Mouse (Mus musculus) heart, embryonic 12.5 days (tissue): ENCODE measurements at regions not wholly inside any gene's neighbourhood (a gene's known extent, or its start where the extent isn't known, plus 50 kb on each side); places are given as distances from the start of the nearest gene placed in this dataset.
A peak's percentile ranks its signal among the peaks of the same experiment; 100 is the strongest.

Source experiments
- ATAC-seq: fragments of 200-750 bp; cut with Nextera tagmentation; 2 replicates; pipeline ENCODE4 v1.8.0; 2017; ENCODE audit warnings: moderate TSS enrichment, moderate library complexity; ENCODE audit not compliant: insufficient number of reproducible peaks, low FRiP score
- H3K27ac ChIP-seq: fragments of 300-500 bp; sonication (generic); 2 replicates; pipeline ENCODE4 v1.5.1; 2016; ENCODE audit warnings: mild to moderate bottlenecking, moderate library complexity; ENCODE audit not compliant: poor library complexity, severe bottlenecking
- H3K27me3 ChIP-seq: fragments of 300-500 bp; sonication (generic); replicated peaks from 2 replicates; pipeline ENCODE4 v1.6.1; 2016; ENCODE audit warnings: mild to moderate bottlenecking, moderate library complexity
- H3K36me3 ChIP-seq: fragments of 300-500 bp; sonication (generic); 2 replicates; pipeline ENCODE4 v1.6.1; 2016; ENCODE audit warnings: mild to moderate bottlenecking, moderate library complexity
- H3K4me1 ChIP-seq: fragments of 300-500 bp; sonication (generic); replicated peaks from 2 replicates; pipeline ENCODE4 v1.6.1; 2016; ENCODE audit warnings: mild to moderate bottlenecking
- H3K4me2 ChIP-seq: fragments of 300-500 bp; sonication (generic); 2 replicates; pipeline ENCODE4 v1.6.1; 2016; ENCODE audit warnings: mild to moderate bottlenecking, moderate library complexity
- H3K4me3 ChIP-seq: fragments of 300-500 bp; sonication (generic); 2 replicates; pipeline ENCODE4 v1.5.1; 2016; ENCODE audit warnings: mild to moderate bottlenecking
- H3K9ac ChIP-seq: fragments of 300-500 bp; sonication (generic); 2 replicates; pipeline ENCODE4 v1.6.1; 2016; ENCODE audit warnings: mild to moderate bottlenecking, moderate library complexity
- H3K9me3 ChIP-seq: fragments of 300-500 bp; sonication (generic); replicated peaks from 2 replicates; pipeline ENCODE4 v1.6.1; 2016; ENCODE audit warnings: mild to moderate bottlenecking, moderate library complexity
- WGBS: fragments of 180-500 bp; shearing (Covaris S2); methylation state at CpG from one replicate; pipeline ENCODE4 v1.1.7; 2016; 5-methylcytosine and 5-hydroxymethylcytosine counted together

DNA sequence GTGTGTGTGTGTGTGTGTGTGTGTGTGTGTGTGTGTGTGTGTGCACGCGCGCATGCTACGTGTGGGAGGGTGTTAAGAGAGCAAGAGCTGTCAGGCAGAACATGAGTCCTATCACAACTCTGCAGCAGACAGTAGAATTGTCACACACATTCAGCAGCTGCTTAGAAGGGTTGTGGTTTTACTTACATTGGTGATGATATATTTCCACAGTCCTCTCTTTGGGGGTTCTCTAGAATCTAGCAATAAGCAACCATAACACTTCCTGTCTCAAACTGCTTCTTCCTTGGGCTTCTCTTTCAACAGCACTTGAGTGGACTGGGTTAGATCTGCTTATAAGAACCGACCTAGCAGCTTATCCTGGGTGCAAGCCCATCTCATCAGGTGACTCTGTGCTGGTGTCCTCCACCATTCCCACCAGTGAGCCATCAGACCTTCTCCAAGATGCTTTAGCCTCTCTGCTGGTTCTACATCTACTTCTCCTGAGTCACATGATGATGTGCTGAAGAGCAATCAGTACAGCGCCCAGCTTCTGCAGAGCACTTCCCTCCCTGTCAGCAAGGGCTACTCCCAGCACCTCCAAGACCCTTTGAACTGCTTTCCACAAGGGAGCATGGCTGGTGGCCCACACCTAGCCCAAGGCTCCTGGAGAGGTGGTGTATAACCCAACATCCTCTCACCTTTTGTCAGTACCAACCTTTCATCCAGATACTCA, 222.6 kb downstream of the Wdr11 start:
- no peak for ATAC-seq
- Histone ChIP-seq H3K27ac (no peak overlapping the region), H3K4me3 (no peak overlapping the region), H3K9ac (no peak overlapping the region), H3K27me3 (no peaks in the 10 kb centered on the region), H3K9me3 (no peaks in the 10 kb centered on the region), H3K4me2 (no peak overlapping the region), H3K4me1 (0 out of 2 replicates have a peak, but pooled peaks cover 10% of the 10 kb centered on the region), H3K36me3 (no peaks in the 10 kb centered on the region)
- 71% methylated on average over 6 of the region's 6 CpGs for WGBS

DNA sequence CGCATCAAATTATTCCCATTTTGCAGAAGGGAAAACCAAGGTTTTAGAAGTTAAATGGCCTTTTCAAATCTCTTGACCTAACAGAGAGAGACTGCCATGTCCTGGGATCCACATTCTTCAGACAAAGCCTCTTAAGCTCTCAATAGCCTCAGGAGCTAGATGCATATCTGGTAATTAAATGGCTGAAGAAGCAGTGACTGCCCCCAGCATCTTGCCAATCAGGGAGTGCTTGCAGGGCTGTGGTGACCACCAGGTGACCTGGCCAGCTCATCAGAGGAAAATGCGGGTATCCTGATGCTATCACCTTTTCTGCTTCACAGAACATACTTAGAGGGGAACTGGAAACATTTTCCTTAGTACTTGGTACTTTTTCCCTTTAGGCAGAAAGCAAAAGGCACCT, 227.2 kb downstream of the Wdr11 start:
- no peaks in the 10 kb centered on the region for H3K36me3 ChIP-seq
- no peak overlapping the region for H3K27ac ChIP-seq
- no peaks in the 10 kb centered on the region for H3K9me3 ChIP-seq
- H3K4me2 ChIP-seq = no peak overlapping the region
- no peaks in the 10 kb centered on the region for H3K27me3 ChIP-seq
- no peak overlapping the region for H3K9ac ChIP-seq
- H3K4me3 ChIP-seq = no peak overlapping the region
- 75% methylated on average over 2 of the region's 2 CpGs for WGBS
- ATAC-seq = no peak
- peaks cover 16% of the 10 kb centered on the region for H3K4me1 ChIP-seq

DNA sequence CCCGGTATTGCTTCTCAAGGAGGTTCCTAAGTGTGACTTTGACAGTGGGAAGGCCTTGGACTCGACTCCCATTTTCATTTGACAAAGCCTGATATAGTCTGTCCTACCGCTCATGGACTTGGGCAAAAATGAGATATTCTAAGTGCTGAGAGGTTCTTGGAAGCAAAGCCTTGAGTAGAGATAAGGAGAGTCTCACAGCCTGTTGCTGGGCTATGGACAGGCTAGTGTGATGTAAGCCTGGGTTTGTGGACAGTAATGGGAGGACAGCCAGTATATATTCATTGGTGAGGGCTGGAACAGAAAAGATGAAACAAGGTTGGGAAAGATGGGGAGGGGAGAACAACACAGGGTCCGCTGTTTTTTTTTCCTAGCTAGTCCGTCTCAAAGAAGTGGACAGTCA, 228.0 kb downstream of the Wdr11 start:
- H3K4me3 ChIP-seq = no peak overlapping the region
- H3K27ac ChIP-seq = no peak overlapping the region; the same call in 1 of the 2 replicates
- no peaks in the 10 kb centered on the region for H3K36me3 ChIP-seq
- WGBS = 49% methylated on average over 5 of the region's 5 CpGs
- no peaks in the 10 kb centered on the region for H3K27me3 ChIP-seq
- no peak overlapping the region for H3K4me2 ChIP-seq
- no peak overlapping the region for H3K9ac ChIP-seq
- H3K9me3 ChIP-seq = no peaks in the 10 kb centered on the region
- ATAC-seq = peak; percentile 25; the same call in 1 of the 2 replicates
- peaks cover 8% of the 10 kb centered on the region for H3K4me1 ChIP-seq

DNA sequence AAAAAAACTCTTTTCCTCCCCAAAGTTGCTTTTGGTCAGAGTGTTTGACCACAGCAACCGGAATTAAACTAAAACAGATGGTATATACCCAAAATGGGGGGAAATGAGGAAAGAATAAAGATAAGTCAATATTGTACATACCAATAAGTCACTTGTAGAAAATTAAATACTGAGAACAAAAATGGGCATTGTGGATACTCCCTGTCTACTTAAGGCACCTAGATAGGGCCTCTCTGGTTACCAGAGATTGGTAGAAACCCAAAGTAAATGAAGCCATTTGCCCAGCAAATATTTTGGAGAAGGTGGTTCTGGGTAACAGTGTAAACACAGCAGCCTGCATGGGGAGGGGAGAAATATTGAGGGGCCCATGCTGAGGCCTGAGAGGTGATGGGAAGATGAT, 237.3 kb downstream of the Wdr11 start:
- 86% methylated on average over 1 of the region's 1 CpGs for WGBS
- no peak overlapping the region for H3K27ac ChIP-seq
- no peak for ATAC-seq

DNA sequence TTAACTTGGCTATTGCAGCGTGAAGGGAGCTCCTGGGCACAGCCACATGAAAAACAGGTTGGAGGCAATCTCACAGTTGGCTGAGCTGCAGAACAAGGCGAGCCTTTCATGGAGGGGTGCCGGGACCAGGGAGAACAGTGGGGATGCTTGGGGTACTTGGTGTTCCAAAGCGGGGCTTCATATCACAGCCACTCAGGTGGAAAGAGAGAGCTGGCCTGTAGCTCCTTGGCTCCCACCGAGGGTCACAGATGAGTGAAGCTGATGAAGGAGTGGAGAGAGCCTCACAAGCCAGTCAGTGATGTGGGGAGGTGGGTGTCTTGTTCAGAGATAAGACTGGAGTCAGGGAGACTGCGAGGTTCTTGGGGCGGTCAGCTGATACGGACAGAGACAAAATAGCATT, 241.2 kb downstream of the Wdr11 start:
- no peaks in the 10 kb centered on the region for H3K36me3 ChIP-seq
- 54% methylated on average over 8 of the region's 8 CpGs for WGBS
- ATAC-seq = no peak
- H3K27ac ChIP-seq = no peak overlapping the region
- H3K27me3 ChIP-seq = no peaks in the 10 kb centered on the region
- no peak overlapping the region for H3K9ac ChIP-seq
- H3K9me3 ChIP-seq = no peaks in the 10 kb centered on the region
- no peak overlapping the region for H3K4me2 ChIP-seq
- no peak overlapping the region for H3K4me3 ChIP-seq
- no peaks in the 10 kb centered on the region; the same call in 1 of the 2 replicates for H3K4me1 ChIP-seq

More for the DNA sequence above, 237.3 kb downstream of the Wdr11 start:
- H3K36me3 ChIP-seq = no peaks in the 10 kb centered on the region
- H3K27me3 ChIP-seq = no peaks in the 10 kb centered on the region
- no peak overlapping the region for H3K9ac ChIP-seq
- no peak overlapping the region for H3K4me3 ChIP-seq
- peaks cover 4% of the 10 kb centered on the region; the same call in 1 of the 2 replicates for H3K4me1 ChIP-seq
- H3K4me2 ChIP-seq = no peak overlapping the region
- H3K9me3 ChIP-seq = no peaks in the 10 kb centered on the region

DNA sequence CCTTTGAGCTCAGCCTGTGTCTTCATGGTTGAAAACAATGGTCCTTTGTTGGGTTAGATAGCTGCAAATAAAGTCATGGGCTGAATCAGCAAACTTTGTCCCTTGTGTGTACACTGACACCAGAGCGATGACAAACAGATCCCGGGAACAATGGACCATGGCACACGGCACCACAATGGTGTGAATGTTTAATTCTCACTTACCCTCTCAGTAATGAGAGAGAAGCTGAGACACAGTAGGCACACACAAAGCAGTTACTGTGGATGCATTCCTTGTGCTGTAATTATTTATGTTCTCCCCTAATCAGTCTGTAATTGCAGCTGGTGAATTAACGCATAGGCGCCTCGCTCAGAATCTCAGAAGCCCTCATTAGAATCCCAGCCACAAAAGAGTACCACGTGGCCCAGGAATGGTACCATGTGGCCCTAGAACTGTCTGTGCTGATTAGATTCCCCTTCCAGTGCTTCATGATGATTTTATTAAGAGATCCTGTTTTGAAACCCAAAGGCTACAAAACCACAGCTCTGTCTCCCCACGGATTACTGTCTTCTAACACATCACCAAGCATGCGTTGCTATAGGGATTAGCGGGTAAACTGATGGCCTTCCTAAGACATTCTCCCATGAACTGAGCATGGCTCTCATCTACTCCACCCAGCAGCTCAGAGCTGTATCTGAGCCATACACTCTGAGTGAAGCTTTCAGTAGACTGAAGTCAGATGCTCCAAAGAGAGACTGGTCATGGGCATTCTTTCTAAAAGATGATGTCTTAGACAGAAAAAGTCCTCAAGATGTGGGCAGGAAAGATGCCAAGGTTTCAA, 250.8 kb downstream of the Wdr11 start:
- Histone ChIP-seq H3K4me2 (no peak overlapping the region), H3K4me1 (no peaks in the 10 kb centered on the region), H3K36me3 (no peaks in the 10 kb centered on the region), H3K27ac (no peak overlapping the region), H3K9ac (no peak overlapping the region), H3K4me3 (no peak overlapping the region), H3K27me3 (no peaks in the 10 kb centered on the region), H3K9me3 (no peaks in the 10 kb centered on the region)
- 74% methylated on average over 10 of the region's 10 CpGs for WGBS
- ATAC-seq = no peak

DNA sequence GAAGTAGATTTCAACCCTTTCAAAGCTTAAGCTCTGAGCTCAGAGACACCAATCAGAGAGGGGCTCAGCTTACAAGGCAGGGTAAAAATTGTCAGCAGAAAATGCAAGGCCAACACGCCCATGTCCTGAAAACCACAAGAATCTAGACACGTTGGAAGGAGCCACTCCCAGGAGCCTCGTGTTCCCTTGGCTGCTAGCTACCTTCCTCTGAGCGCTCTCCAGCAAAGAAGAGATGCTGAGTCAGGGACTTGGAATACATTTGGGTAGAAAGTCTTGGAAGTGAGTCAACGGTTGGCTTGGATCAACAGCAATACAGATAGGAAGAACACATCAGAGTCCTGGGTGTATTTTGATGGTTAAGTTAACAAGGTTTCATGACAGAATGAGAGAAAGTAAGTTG, 255.5 kb downstream of the Wdr11 start:
- Histone ChIP-seq H3K27ac (no peak overlapping the region), H3K36me3 (no peaks in the 10 kb centered on the region), H3K4me1 (no peaks in the 10 kb centered on the region), H3K27me3 (no peaks in the 10 kb centered on the region), H3K4me2 (no peak overlapping the region), H3K4me3 (no peak overlapping the region), H3K9ac (no peak overlapping the region), H3K9me3 (no peaks in the 10 kb centered on the region)
- ATAC-seq = no peak
- WGBS = 63% methylated on average over 5 of the region's 5 CpGs

DNA sequence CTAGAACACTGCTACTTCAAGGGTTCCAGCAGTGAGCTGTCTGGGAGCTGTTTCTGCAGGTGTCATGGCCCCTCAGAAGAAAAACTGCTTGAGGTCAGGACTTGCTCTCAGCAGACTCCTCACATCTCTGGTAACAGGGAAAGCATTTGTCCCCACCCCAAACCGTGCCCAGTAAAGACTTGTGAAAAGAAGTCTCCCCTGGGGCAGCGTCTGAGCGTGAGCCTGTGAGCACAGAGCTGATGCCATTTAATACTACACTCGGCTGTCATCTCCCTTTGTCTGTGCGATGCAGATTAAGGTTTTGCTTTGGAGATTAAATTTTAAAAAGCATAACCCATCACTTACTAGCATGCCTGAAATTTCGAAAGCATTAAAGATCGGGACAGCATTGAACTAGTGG, 261.9 kb downstream of the Wdr11 start:
- no peak overlapping the region for H3K4me3 ChIP-seq
- H3K4me1 ChIP-seq = no peaks in the 10 kb centered on the region
- H3K27me3 ChIP-seq = no peaks in the 10 kb centered on the region
- no peak overlapping the region for H3K4me2 ChIP-seq
- H3K9ac ChIP-seq = no peak overlapping the region
- H3K9me3 ChIP-seq = no peaks in the 10 kb centered on the region
- 58% methylated on average over 7 of the region's 7 CpGs for WGBS
- ATAC-seq = no peak
- no peak overlapping the region for H3K27ac ChIP-seq
- H3K36me3 ChIP-seq = no peaks in the 10 kb centered on the region

DNA sequence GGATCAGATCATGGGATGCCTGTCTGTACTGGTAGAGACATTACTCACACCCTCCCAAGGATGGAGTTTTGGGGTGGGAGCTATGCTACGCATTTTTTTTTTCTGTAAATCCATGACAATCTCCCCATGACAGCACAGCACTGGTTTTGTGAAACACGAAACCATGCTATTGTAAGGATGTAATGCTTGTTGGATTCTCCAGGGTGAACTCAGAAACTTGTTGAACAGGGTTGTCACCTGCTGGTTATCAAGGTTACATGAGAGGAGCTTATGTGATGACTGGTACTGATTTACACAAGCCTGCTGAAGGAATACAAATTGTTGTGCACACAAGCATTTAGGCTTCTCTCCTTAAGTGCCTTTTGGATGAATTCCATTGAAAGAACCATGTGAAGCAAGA, 263.3 kb downstream of the Wdr11 start:
- no peaks in the 10 kb centered on the region for H3K9me3 ChIP-seq
- H3K4me2 ChIP-seq = no peak overlapping the region
- no peak overlapping the region for H3K9ac ChIP-seq
- H3K4me3 ChIP-seq = no peak overlapping the region
- ATAC-seq = no peak
- H3K27ac ChIP-seq = no peak overlapping the region
- H3K4me1 ChIP-seq = no peaks in the 10 kb centered on the region
- WGBS = 69% methylated on average over 2 of the region's 2 CpGs
- H3K27me3 ChIP-seq = no peaks in the 10 kb centered on the region
- H3K36me3 ChIP-seq = no peaks in the 10 kb centered on the region

DNA sequence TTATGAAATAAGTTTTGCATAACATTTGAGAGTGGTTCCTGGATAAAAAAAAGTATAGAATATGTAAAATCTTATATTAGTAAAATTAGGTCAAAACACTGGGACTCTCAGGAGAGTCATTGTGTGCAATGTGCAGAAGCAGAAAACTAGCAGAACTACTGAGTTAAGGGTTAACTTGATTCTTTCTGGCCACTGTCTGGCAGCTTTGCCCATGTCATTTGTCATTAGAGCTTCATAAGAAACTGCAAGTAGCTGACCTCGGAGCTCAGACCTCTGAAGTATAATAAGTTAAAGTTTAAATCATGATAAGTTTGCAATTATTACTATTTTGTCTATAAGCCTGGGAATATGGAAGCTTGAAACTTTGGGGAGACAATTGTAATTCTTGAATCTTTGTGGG, 271.3 kb downstream of the Wdr11 start:
- Histone ChIP-seq H3K4me3 (no peak overlapping the region), H3K36me3 (no peaks in the 10 kb centered on the region), H3K9ac (no peak overlapping the region), H3K4me1 (0 out of 2 replicates have a peak, but pooled peaks cover 4% of the 10 kb centered on the region), H3K27ac (no peak overlapping the region), H3K9me3 (no peaks in the 10 kb centered on the region), H3K4me2 (no peak overlapping the region), H3K27me3 (no peaks in the 10 kb centered on the region)
- no peak for ATAC-seq
- WGBS = 38% methylated on average over 1 of the region's 1 CpGs

DNA sequence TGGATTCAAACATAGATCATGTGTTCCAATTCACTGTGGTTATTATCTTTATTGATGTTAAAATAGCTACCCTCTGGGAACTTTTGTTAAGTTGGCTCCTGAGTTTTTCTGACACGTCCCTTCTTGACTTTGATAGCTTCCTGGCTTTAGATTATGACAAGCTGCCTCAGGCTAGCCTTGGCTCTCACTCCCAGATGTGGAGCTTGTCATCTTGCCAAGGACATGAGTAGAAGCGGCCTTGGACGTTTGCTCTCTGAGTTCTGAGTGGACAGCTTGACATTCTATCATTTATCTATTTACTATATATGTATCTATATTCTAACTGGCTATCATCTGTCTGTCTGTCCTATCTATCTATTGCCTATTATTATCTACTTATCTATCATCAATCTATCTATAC, 273.9 kb downstream of the Wdr11 start:
- Histone ChIP-seq H3K4me3 (no peak overlapping the region), H3K9me3 (no peaks in the 10 kb centered on the region), H3K4me2 (no peak overlapping the region), H3K27me3 (no peaks in the 10 kb centered on the region), H3K27ac (no peak overlapping the region), H3K36me3 (no peaks in the 10 kb centered on the region), H3K4me1 (0 out of 2 replicates have a peak, but pooled peaks cover 4% of the 10 kb centered on the region), H3K9ac (no peak overlapping the region)
- WGBS = 55% methylated on average over 3 of the region's 3 CpGs
- ATAC-seq = no peak
